In genomic region chr5:111414192-111414591, GRCm38 (mm10) we compare ENCODE assay signal across 7 mouse cellular contexts. TPM values are rescaled to one million over a fixed set of nuclear protein-coding genes. Genes with fewer than 3 reads are reported as not detected.
A peak's percentile ranks its signal among the peaks of the same experiment; 100 is the strongest.
DNase-seq lines count a peak whose midpoint lies in the region; ATAC-seq and TF ChIP-seq lines count a peak whose summit lies in the region.

No protein-coding gene starts in this region.

- H3K9me3 ChIP-seq in intestine, embryonic 14.5 days (ENCODE audit: control insufficient read depth, low read length), result no peaks in the 10 kb centered on the region
- H3K9me3 ChIP-seq in midbrain, embryonic 11.5 days (ENCODE audit: control insufficient read depth, low read length), result no peaks in the 10 kb centered on the region

- intact Hi-C loops in gastrocnemius, adult 2 months (cut with DNase I), result loop anchor here (2.0 kb wide), 3 partner anchors 209 to 739 kb away; no protein-coding TSS in a partner anchor
- intact Hi-C loops in left cerebral cortex, postnatal 14 days (cut with DNase I), result loop anchor here (2.0 to 10.0 kb wide), 2 partner anchors 739 to 791 kb away; no protein-coding TSS in a partner anchor

- peaks cover 30% of the 10 kb centered on the region for H3K4me1 ChIP-seq in intestine, embryonic 14.5 days (replicated peaks; ENCODE audit: control insufficient read depth, insufficient read depth, low read length)
- peaks cover 21% of the 10 kb centered on the region for H3K4me1 ChIP-seq in midbrain, embryonic 11.5 days (ENCODE audit: control insufficient read depth, insufficient read depth, low read length)

- TF ChIP-seq CTCF in gastrocnemius, adult 2 months (IDR thresholded peaks at IDR 0.05), result peak; percentile 87

- no peaks in the 10 kb centered on the region for H3K36me3 ChIP-seq in intestine, embryonic 14.5 days (ENCODE audit: control insufficient read depth, insufficient read depth, low read length)
- H3K36me3 ChIP-seq in midbrain, embryonic 11.5 days (ENCODE audit: control insufficient read depth, insufficient read depth, low read length), result peaks cover 11% of the 10 kb centered on the region

- H3K27me3 ChIP-seq in intestine, embryonic 14.5 days (replicated peaks; ENCODE audit: control insufficient read depth, insufficient read depth, low read length), result peaks cover 5% of the 10 kb centered on the region
- H3K27me3 ChIP-seq in midbrain, embryonic 11.5 days (ENCODE audit: control insufficient read depth, insufficient read depth, low read length), result no peaks in the 10 kb centered on the region

- H3K27ac ChIP-seq in gastrocnemius, adult 2 months, result 0 out of 2 replicates have a peak overlapping the region, but pooled peaks have one; percentile 10
- no peak overlapping the region for H3K27ac ChIP-seq in intestine, embryonic 14.5 days (ENCODE audit: low read depth)
- H3K27ac ChIP-seq in midbrain, embryonic 11.5 days (ENCODE audit: low read depth, low read length), result 0 out of 2 replicates have a peak overlapping the region, but pooled peaks have one; percentile 60

- 4% methylated on average over 5 of the region's 5 CpGs for WGBS in intestine, embryonic 14.5 days
- WGBS in midbrain, embryonic 11.5 days, result 1% methylated on average over 5 of the region's 5 CpGs

- ATAC-seq in intestine, embryonic 14.5 days (replicated peaks; ENCODE audit: low FRiP score, low TSS enrichment, low read depth), result no peak
- ATAC-seq in midbrain, embryonic 11.5 days (ENCODE audit: low FRiP score), result peak; percentile 23; the same call in 1 of the 2 replicates

- no peak overlapping the region for H3K9ac ChIP-seq in intestine, embryonic 14.5 days (ENCODE audit: low read length)
- no peak overlapping the region; the same call in 1 of the 2 replicates for H3K9ac ChIP-seq in midbrain, embryonic 11.5 days (ENCODE audit: low read length)

- DNase-seq in NIH3T3 (ENCODE audit: low read depth), result peak; percentile 94
- peak; percentile 90 for DNase-seq in cerebellum, postnatal 10 days
- DNase-seq in gastrocnemius, adult 2 months, result peak; percentile 89
- DNase-seq in intestine, embryonic 14.5 days (ENCODE audit: low spot score), result peak; percentile 89
- DNase-seq in left cerebral cortex, postnatal 14 days (ENCODE audit: low spot score in 2 of 2), result peak; percentile 87 to 93
- peak; percentile 97 for DNase-seq in midbrain, embryonic 11.5 days (ENCODE audit: low spot score, missing footprints)
- DNase-seq in spleen, adult 18-20 months, result peak; percentile 39 to 63

- H3K4me2 ChIP-seq in intestine, embryonic 14.5 days (ENCODE audit: low read length), result no peak overlapping the region; the same call in 1 of the 2 replicates
- peak overlapping the region; percentile 70; the same call in 1 of the 2 replicates for H3K4me2 ChIP-seq in midbrain, embryonic 11.5 days

- no peak overlapping the region for H3K4me3 ChIP-seq in gastrocnemius, adult 2 months
- H3K4me3 ChIP-seq in intestine, embryonic 14.5 days (ENCODE audit: low read depth, low read length), result no peak overlapping the region
- H3K4me3 ChIP-seq in midbrain, embryonic 11.5 days (ENCODE audit: low read depth, low read length), result peak overlapping the region; percentile 100; the same call in 1 of the 2 replicates

RNA-seq across cellular contexts. Expression of gene Mn1, which starts 3.0 kb away (rescaled TPM):
- total RNA-seq in gastrocnemius, adult 2 months (2021), result 10 to 100 TPM; 43.9 to 85.9 TPM
- polyA plus RNA-seq in intestine, embryonic 14.5 days (2014; fragmentation: Nextera tagmentation; extraction: Ambion mirVana), result 10.9 and 11.7 TPM in 2 replicates
- 10 to 100 TPM; 62.1 to 66.1 TPM for total RNA-seq in left cerebral cortex, postnatal 14 days (2021)
- polyA plus RNA-seq in midbrain, embryonic 11.5 days (2014; fragmentation: Nextera tagmentation; extraction: Ambion mirVana), result 42.0 and 46.2 TPM in 2 replicates
